Mouse (Mus musculus): ENCODE data around the gene Peak1.

DNA sequence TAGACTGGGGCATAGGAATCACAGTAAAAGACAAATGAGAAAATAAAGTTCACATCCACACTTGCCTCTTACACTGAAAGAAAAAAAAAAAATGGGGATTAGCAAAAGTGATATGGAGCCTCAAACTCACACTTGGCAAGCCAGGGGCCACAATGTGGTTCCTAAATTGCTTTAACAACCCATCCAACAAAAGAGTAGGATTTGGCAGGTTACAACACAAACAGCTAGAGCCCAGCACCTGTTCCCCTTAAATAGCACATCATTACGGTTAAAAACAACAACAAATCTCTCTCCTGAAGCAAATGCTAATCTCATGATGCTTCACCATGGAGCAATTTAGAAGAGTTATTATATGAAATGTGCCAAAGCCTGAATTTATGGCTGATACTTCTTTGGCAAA lies 2.5 kb downstream of the Peak1 start:
- no peak for TF ChIP-seq CTCF (IDR thresholded peaks at IDR 0.05; ENCODE audit: control insufficient read depth, insufficient read depth, insufficient read length)
- no peak for TF ChIP-seq MAX (IDR thresholded peaks at IDR 0.05)
- no peak for TF ChIP-seq USF1 (IDR thresholded peaks at IDR 0.05; ENCODE audit: low read depth)
- TF ChIP-seq MYOD1 (IDR thresholded peaks at IDR 0.05; ENCODE audit: control insufficient read depth, insufficient read length, low read depth): no peak
- TF ChIP-seq MYOG (IDR thresholded peaks at IDR 0.05; ENCODE audit: control insufficient read depth, extremely low read depth, insufficient read length): no peak
- no peak for TF ChIP-seq FOSL1 (IDR thresholded peaks at IDR 0.05; ENCODE audit: insufficient read depth, low read length, poor library complexity, severe bottlenecking)

Data from C2C12 (cell line).